Mouse (Mus musculus) heart, postnatal 4 days (tissue): ENCODE data around the gene Tff1. TPM values are rescaled to one million over a fixed set of nuclear protein-coding genes. Genes with fewer than 3 reads are reported as not detected.

Experiments used
- total RNA-seq, 2 experiments: library from RNA; stranded (reverse); gene quantifications; 2 replicates each; pipeline ENCODE4 v1.2.3; 2021

Gene Tff1
- total RNA-seq, 2 experiments from 2014 or later = not detected

Other genes with a start within 250 kb of the Tff1 start
- gene Umodl1, start 210.6 kb downstream of the Tff1 start, total RNA-seq = not detected
- 1 to 10 TPM; 5.3 to 7.8 TPM for gene Abcg1, start 107.6 kb downstream of the Tff1 start, total RNA-seq
- gene Tff3, start 35.6 kb downstream of the Tff1 start, total RNA-seq = not detected
- gene Tff2, start 21.0 kb downstream of the Tff1 start, total RNA-seq = not detected
- gene Tmprss3, start 33.7 kb upstream of the Tff1 start, total RNA-seq = not detected
- under 1 TPM; 0.12 to 0.23 TPM for gene Ubash3a, start 42.6 kb upstream of the Tff1 start, total RNA-seq
- 1 to 10 TPM; 1.7 to 2.4 TPM for gene Rsph1, start 112.1 kb upstream of the Tff1 start, total RNA-seq
- gene Slc37a1, start 121.5 kb upstream of the Tff1 start, total RNA-seq = 10 to 100 TPM; 10.8 to 11.6 TPM
- 10 to 100 TPM in 1 of 2 experiments, 1 to 10 TPM in 1; 9.2 to 11.3 TPM for gene Pde9a, start 220.9 kb upstream of the Tff1 start, total RNA-seq